Mouse (Mus musculus) MEL (cell line): ENCODE results near the gene Itpr3.

Experiments
- CTCF ChIP-seq, 3 experiments: IDR thresholded peaks in 2 of 3; conservative IDR thresholded peaks in 1 of 3; 2 replicates each; pipeline ENCODE4 v1.5.1; 2011 to 2012; ENCODE audit warnings: low read length in 3 of 3, low read depth in 2 of 3, mild to moderate bottlenecking in 2 of 3, improper control_type of control experiment in 1 of 3, inconsistent platforms in 1 of 3, mixed read lengths in 1 of 3, moderate library complexity in 1 of 3; ENCODE audit not compliant: control insufficient read depth in 1 of 3, insufficient read depth in 1 of 3, poor library complexity in 1 of 3, severe bottlenecking in 1 of 3
- ETS1 ChIP-seq: IDR thresholded peaks from 2 replicates; pipeline ENCODE4 v1.6.1; 2012; ENCODE audit warnings: low read depth, mild to moderate bottlenecking, inconsistent platforms, low read length, improper control_type of control experiment, moderate library complexity
- GABPA ChIP-seq: IDR thresholded peaks from 2 replicates; pipeline ENCODE4 v1.6.1; 2012; ENCODE audit warnings: low read depth, mild to moderate bottlenecking, inconsistent platforms, low read length, improper control_type of control experiment, moderate library complexity
- MEF2A ChIP-seq: IDR thresholded peaks from 2 replicates; pipeline ENCODE4 v1.6.1; 2014; ENCODE audit warnings: low read depth, mild to moderate bottlenecking, inconsistent platforms, low read length, improper control_type of control experiment; ENCODE audit not compliant: poor library complexity, insufficient replicate concordance, severe bottlenecking; ENCODE audit errors: extremely low read depth
- POLR2A ChIP-seq, 2 experiments: IDR thresholded peaks; 2 replicates each; pipeline ENCODE4 v1.6.1; 2011 to 2012; ENCODE audit warnings: low read length in 2 of 2, mild to moderate bottlenecking in 2 of 2, control low read depth in 1 of 2, improper control_type of control experiment in 1 of 2, low read depth in 1 of 2, moderate library complexity in 1 of 2; ENCODE audit not compliant: control insufficient read depth in 1 of 2, insufficient read depth in 1 of 2, poor library complexity in 1 of 2
- TAL1 ChIP-seq: IDR thresholded peaks from 2 replicates; pipeline ENCODE4 v1.6.1; 2012; ENCODE audit warnings: mild to moderate bottlenecking, inconsistent platforms, low read length, moderate library complexity, mixed read lengths
- TBP ChIP-seq: IDR thresholded peaks from 2 replicates; pipeline ENCODE4 v1.8.0; 2011; ENCODE audit warnings: low read depth, low read length, improper control_type of control experiment
- TCF12 ChIP-seq: IDR thresholded peaks from 2 replicates; pipeline ENCODE4 v1.6.1; 2014; ENCODE audit warnings: low read depth, mild to moderate bottlenecking, inconsistent platforms, low read length, improper control_type of control experiment, moderate library complexity

- TF ChIP-seq TBP (no peak), POLR2A (IDR thresholded peaks at IDR 0.05; ENCODE audit: control insufficient read depth in 1 of 2, insufficient read depth in 1 of 2, low read depth in 1 of 2, low read length in 2 of 2, poor library complexity in 1 of 2) (no peak), CTCF (IDR thresholded peaks at IDR 0.05 in 2 of 3, conservative IDR thresholded peaks at IDR 0.05 in 1 of 3; ENCODE audit: control insufficient read depth in 1 of 3, insufficient read depth in 1 of 3, low read depth in 2 of 3, low read length in 3 of 3, poor library complexity in 1 of 3, severe bottlenecking in 1 of 3) (peak; percentile 40 to 70 (median 59); a peak in 5 of 6 replicates), TAL1 (no peak), TCF12 (no peak), ETS1 (no peak), MEF2A (no peak), GABPA (no peak)
Measured at GRCm38 (mm10) chr17:27106745-27107144, 49.6 kb downstream of the Itpr3 start.
